Mouse (Mus musculus) WW6 (cell line): ENCODE data around the gene Suz12.
"Not testable (repeated sequence)": the region's sequence is repeated elsewhere in the genome, so short reads cannot be mapped to it uniquely, and the experiment has no call there.

Experiments
- DNase-seq: peaks from one replicate; pipeline ENCODE4 v3.0.0-alpha.2; 2013; ENCODE audit warnings: low read depth, low spot score

Suz12 gene

GRCm38 (mm10) chr11:79992592-79993355, at the start of gene Suz12:
TSS of gene Suz12 (plus strand) at chr11:79993106.
- DNase-seq = peak; percentile 99

- DNase-seq = no peak
Measured at GRCm38 (mm10) chr11:79943136-79943535, 49.8 kb upstream of the Suz12 start.

- DNase-seq = no peak
Measured at GRCm38 (mm10) chr11:79943601-79944000, 49.3 kb upstream of the Suz12 start.

GRCm38 (mm10) chr11:79947265-79947664, 45.6 kb upstream of the Suz12 start:
- DNase-seq = no peak

- no peak for DNase-seq
Measured at GRCm38 (mm10) chr11:79961346-79962124, 31.4 kb upstream of the Suz12 start.

GRCm38 (mm10) chr11:79962125-79962876, 30.6 kb upstream of the Suz12 start, which contains the start of gene Utp6:
TSS of gene Utp6 (minus strand) at chr11:79962390.
- peak; percentile 98 for DNase-seq

- DNase-seq = no peak
Measured at GRCm38 (mm10) chr11:79962877-79963183, 30.1 kb upstream of the Suz12 start.

GRCm38 (mm10) chr11:79963212-79963974, 29.5 kb upstream of the Suz12 start:
- DNase-seq = no peak

- no peak for DNase-seq
Measured at GRCm38 (mm10) chr11:79965896-79966295, 27.0 kb upstream of the Suz12 start.

GRCm38 (mm10) chr11:79967752-79968151, 25.2 kb upstream of the Suz12 start:
- DNase-seq = no peak

- DNase-seq = no peak
Measured at GRCm38 (mm10) chr11:79973133-79973532, 19.8 kb upstream of the Suz12 start.

GRCm38 (mm10) chr11:79973626-79974476, 19.1 kb upstream of the Suz12 start:
- no peak for DNase-seq

- DNase-seq = no peak
Measured at GRCm38 (mm10) chr11:79975377-79975776, 17.5 kb upstream of the Suz12 start.

GRCm38 (mm10) chr11:79976222-79976621, 16.7 kb upstream of the Suz12 start:
- no peak for DNase-seq

GRCm38 (mm10) chr11:79976645-79977044, 16.3 kb upstream of the Suz12 start:
- not testable (repeated sequence) for DNase-seq

- DNase-seq = not testable (repeated sequence)
Measured at GRCm38 (mm10) chr11:79977061-79977460, 15.8 kb upstream of the Suz12 start.

GRCm38 (mm10) chr11:79977747-79978146, 15.2 kb upstream of the Suz12 start:
- not testable (repeated sequence) for DNase-seq

GRCm38 (mm10) chr11:79986886-79987285, 6.0 kb upstream of the Suz12 start:
- DNase-seq = no peak

- no peak for DNase-seq
Measured at GRCm38 (mm10) chr11:79987896-79988295, 5.0 kb upstream of the Suz12 start.

- no peak for DNase-seq
Measured at GRCm38 (mm10) chr11:79990120-79990519, 2.8 kb upstream of the Suz12 start.
